Mouse (Mus musculus): ENCODE measurements at regions not wholly inside any gene's neighbourhood (a gene's known extent, or its start where the extent isn't known, plus 50 kb on each side); places are given as distances from the start of the nearest gene placed in this dataset.

DNA sequence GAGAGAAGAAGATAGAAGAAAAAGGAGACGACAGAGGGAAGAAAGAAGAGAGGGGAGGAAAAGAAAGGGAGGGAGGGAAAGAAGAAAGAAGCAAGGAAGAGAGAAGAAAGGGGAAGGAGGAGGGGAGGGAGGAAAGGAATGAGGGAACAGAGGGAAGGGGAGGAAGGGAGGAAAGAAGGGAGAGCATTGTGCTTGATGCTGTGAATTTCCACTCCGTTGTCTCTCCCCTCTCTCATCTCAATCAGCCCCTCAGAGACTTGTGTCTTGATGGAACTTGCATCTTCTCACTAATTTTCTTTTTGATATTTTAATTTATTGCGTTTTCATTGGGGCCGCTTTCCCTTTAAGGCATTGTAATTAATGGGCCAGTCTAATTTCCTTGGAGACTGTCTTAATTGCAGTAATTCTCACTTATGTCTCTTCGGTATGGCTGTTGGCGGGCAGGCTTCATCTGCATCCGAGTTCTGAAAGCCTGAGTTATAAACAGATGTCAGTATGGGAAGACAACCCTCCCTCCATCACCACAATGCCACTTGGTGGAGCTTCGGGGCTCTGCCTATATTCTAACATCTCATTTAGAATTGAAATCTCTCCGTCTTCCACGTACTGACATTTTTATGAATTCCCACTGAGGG is 111.4 kb upstream of the Xylt1 start:
- DNase-seq = no peak

- no peak for DNase-seq
Observed at GRCm38 (mm10) chr7:117278388-117278961, 102.3 kb upstream of the Xylt1 start.

- DNase-seq = no peak
Observed at GRCm38 (mm10) chr7:117282194-117282593, 98.6 kb upstream of the Xylt1 start.

GRCm38 (mm10) chr7:117285206-117285605 is 95.6 kb upstream of the Xylt1 start:
- no peak for DNase-seq

- no peak for DNase-seq
Observed at GRCm38 (mm10) chr7:117285985-117286384, 94.8 kb upstream of the Xylt1 start.

- no peak for DNase-seq
Observed at GRCm38 (mm10) chr7:117303705-117304104, 77.1 kb upstream of the Xylt1 start.

DNA sequence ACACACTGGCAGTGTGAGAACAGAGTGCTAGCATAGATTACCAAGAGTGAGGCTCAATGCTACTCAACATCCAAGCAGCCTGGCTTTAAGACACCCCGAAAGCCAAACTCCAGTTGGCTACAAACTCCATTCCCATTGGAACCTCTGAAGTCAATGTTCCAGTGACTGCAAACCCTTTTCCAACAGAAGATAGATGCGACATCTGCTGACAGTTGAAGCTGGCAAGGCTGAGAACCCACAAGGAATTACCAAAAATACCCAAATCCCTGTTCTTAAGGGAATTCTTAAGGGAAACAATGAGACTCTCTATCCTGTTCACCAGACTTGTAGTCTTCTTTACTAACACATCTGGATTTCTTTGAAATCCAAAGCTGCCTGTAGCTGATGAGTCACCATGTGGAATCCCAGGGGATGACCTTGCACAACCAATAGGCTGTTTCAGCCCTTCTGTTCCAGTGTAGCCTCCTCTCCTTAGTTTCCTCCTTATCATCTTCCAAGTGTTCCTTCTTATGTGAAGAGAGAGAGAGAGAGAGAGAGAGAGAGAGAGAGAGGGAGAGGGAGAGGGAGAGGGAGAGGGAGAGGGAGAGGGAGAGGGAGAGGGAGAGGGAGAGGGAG is 70.1 kb upstream of the Xylt1 start:
- no peak for DNase-seq

- DNase-seq = no peak
Observed at GRCm38 (mm10) chr7:117311316-117311715, 69.5 kb upstream of the Xylt1 start.

DNA sequence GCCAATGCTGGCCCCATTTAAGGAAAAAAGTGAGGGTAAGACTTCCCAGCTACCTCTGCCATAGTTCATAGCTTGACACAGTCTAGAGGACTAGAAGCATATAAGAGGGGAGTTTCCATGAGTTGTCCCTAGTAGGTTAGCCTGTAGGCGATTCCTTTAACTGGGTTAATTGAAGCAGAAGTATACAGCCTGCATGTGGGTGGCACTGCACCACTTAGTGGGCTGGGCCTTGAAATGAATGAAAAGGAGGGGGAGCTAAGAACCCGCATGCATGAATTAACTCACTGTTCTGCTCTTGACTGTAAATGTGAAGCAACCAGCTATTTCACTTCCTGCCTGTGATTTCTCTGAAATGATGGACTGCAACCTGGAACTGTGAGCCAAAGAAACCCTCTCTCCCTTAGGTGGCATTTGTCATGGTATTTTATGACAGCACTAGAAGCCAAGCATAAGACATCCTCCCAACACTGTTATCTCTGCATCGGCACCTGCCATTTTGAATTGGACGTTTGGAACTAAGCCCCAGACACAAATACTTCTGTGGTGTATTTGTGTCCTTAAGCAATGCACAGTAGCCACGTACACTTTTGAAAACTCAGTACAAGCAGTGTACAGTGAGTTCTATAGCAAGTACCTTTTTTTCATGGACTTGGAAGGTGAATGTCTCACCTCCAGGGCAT is 64.5 kb upstream of the Xylt1 start:
- no peak for DNase-seq

- no peak for DNase-seq
Observed at GRCm38 (mm10) chr7:117317362-117317761, 63.4 kb upstream of the Xylt1 start.

DNA sequence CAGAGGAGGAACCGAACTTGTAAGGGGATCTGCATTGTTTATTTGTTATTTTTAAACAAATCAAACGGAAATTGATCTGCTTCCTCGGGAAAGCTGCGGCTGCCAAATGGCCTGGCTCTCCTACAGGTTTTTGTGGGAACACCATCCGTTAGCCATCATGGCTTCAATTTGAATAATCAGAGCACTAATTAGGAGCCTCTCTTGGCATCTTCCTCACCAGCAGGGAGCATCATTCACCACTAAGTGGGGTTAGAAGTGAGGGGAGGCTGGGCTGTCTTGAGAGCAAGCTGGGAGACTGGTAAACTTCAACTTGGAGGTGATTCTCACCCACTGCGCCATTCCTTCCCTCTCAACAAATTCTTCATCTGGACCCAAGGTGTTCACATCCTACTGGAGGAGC is 60.2 kb upstream of the Xylt1 start:
- DNase-seq = no peak

All from cerebellum, adult 11-12 months (tissue).